Mouse (Mus musculus) B cell, adult 2 months (primary cell): ENCODE data around the gene Tekt2.

ENCODE experiments used
- DNase-seq, 2 experiments: peaks; one replicate each; pipeline ENCODE4 v3.0.0; 2022

Gene Tekt2

GRCm38 (mm10) chr4:126325281-126325861, at the start of gene Tekt2:
Tekt2 (minus strand) TSS chr4:126325688.
- DNase-seq = no peak

GRCm38 (mm10) chr4:126371497-126371896, 46.0 kb upstream of the Tekt2 start:
- DNase-seq = no peak

GRCm38 (mm10) chr4:126360069-126360468, 34.6 kb upstream of the Tekt2 start:
- DNase-seq = no peak

GRCm38 (mm10) chr4:126343451-126343850, 18.0 kb upstream of the Tekt2 start:
- DNase-seq = no peak

GRCm38 (mm10) chr4:126339461-126339860, 14.0 kb upstream of the Tekt2 start:
- no peak for DNase-seq

GRCm38 (mm10) chr4:126332358-126332757, 6.9 kb upstream of the Tekt2 start:
- DNase-seq = peak; percentile 43 to 44

- DNase-seq = no peak
Observed at GRCm38 (mm10) chr4:126331751-126332150, 6.3 kb upstream of the Tekt2 start.

- no peak for DNase-seq
Observed at GRCm38 (mm10) chr4:126330295-126330694, 4.8 kb upstream of the Tekt2 start.

GRCm38 (mm10) chr4:126326036-126326435, 548 bp upstream of the Tekt2 start:
- no peak for DNase-seq

- no peak for DNase-seq
Observed at GRCm38 (mm10) chr4:126324861-126325260, 627 bp downstream of the Tekt2 start.

GRCm38 (mm10) chr4:126322646-126323045, 2.8 kb downstream of the Tekt2 start:
- DNase-seq = no peak

- no peak for DNase-seq
Observed at GRCm38 (mm10) chr4:126321854-126322511, 3.5 kb downstream of the Tekt2 start.

- peak; percentile 100 for DNase-seq
Observed at GRCm38 (mm10) chr4:126321111-126321853, 4.2 kb downstream of the Tekt2 start, which contains the start of gene Adprhl2. Adprhl2 (minus strand) TSS chr4:126321703.

- DNase-seq = no peak
Observed at GRCm38 (mm10) chr4:126319806-126320205, 5.7 kb downstream of the Tekt2 start.

- DNase-seq = no peak
Observed at GRCm38 (mm10) chr4:126316443-126317040, 8.9 kb downstream of the Tekt2 start.

- no peak for DNase-seq
Observed at GRCm38 (mm10) chr4:126315931-126316330, 9.6 kb downstream of the Tekt2 start.

GRCm38 (mm10) chr4:126314393-126314792, 11.1 kb downstream of the Tekt2 start:
- DNase-seq = no peak

GRCm38 (mm10) chr4:126313202-126313601, 12.3 kb downstream of the Tekt2 start:
- no peak for DNase-seq

- DNase-seq = no peak
Observed at GRCm38 (mm10) chr4:126311566-126312200, 13.8 kb downstream of the Tekt2 start.

- DNase-seq = no peak
Observed at GRCm38 (mm10) chr4:126310344-126310743, 15.1 kb downstream of the Tekt2 start.

GRCm38 (mm10) chr4:126309922-126310309, 15.6 kb downstream of the Tekt2 start:
- DNase-seq = peak; percentile 89 to 91

- DNase-seq = peak; percentile 38 to 50
Observed at GRCm38 (mm10) chr4:126309211-126309921, 16.1 kb downstream of the Tekt2 start.
